Mouse (Mus musculus) kidney, postnatal 4 days (tissue): Measurements from ENCODE around the gene Eya2.
A peak's percentile ranks its signal among the peaks of the same experiment; 100 is the strongest.

Experiments
- DNase-seq, 2 experiments: peaks; one replicate each; pipeline ENCODE4 v3.0.0; 2021; ENCODE audit warnings: mixed read lengths in 2 of 2

The Eya2 gene

GRCm38 (mm10) chr2:165653001-165653921 lies 58.4 kb downstream of the Eya2 start:
- DNase-seq, result peak; percentile 69 to 83

GRCm38 (mm10) chr2:165654151-165654550 lies 59.3 kb downstream of the Eya2 start:
- no peak for DNase-seq

- no peak for DNase-seq
Observed at GRCm38 (mm10) chr2:165654696-165655491, 60.1 kb downstream of the Eya2 start.

- no peak for DNase-seq
Observed at GRCm38 (mm10) chr2:165656541-165656940, 61.7 kb downstream of the Eya2 start.

GRCm38 (mm10) chr2:165656956-165657355 lies 62.1 kb downstream of the Eya2 start:
- no peak for DNase-seq

GRCm38 (mm10) chr2:165659552-165659951 lies 64.7 kb downstream of the Eya2 start:
- no peak for DNase-seq

GRCm38 (mm10) chr2:165663266-165663665 lies 68.4 kb downstream of the Eya2 start:
- no peak for DNase-seq

- no peak for DNase-seq
Observed at GRCm38 (mm10) chr2:165664648-165665047, 69.8 kb downstream of the Eya2 start.

GRCm38 (mm10) chr2:165665176-165665575 lies 70.3 kb downstream of the Eya2 start:
- DNase-seq, result no peak

- DNase-seq, result no peak
Observed at GRCm38 (mm10) chr2:165667096-165667495, 72.3 kb downstream of the Eya2 start.

- no peak for DNase-seq
Observed at GRCm38 (mm10) chr2:165682719-165683118, 87.9 kb downstream of the Eya2 start.

- peak; percentile 68 to 69 for DNase-seq
Observed at GRCm38 (mm10) chr2:165687516-165687915, 92.7 kb downstream of the Eya2 start.

- DNase-seq, result no peak
Observed at GRCm38 (mm10) chr2:165688896-165689295, 94.1 kb downstream of the Eya2 start.

- no peak for DNase-seq
Observed at GRCm38 (mm10) chr2:165691016-165691415, 96.2 kb downstream of the Eya2 start.

- DNase-seq, result peak; percentile 64 to 74
Observed at GRCm38 (mm10) chr2:165692944-165693660, 98.3 kb downstream of the Eya2 start.

GRCm38 (mm10) chr2:165694767-165695166 lies 99.9 kb downstream of the Eya2 start:
- no peak for DNase-seq

- DNase-seq, result peak; percentile 25 to 51
Observed at GRCm38 (mm10) chr2:165700252-165700908, 105.5 kb downstream of the Eya2 start.

- peak; percentile 12 to 35 for DNase-seq
Observed at GRCm38 (mm10) chr2:165703033-165703805, 108.4 kb downstream of the Eya2 start.

GRCm38 (mm10) chr2:165708266-165708665 lies 113.4 kb downstream of the Eya2 start:
- DNase-seq, result no peak

- DNase-seq, result peak; percentile 44 to 47
Observed at GRCm38 (mm10) chr2:165716688-165717087, 121.9 kb downstream of the Eya2 start.
